Mouse (Mus musculus): ENCODE data around the gene 4933414I15Rik.

GRCm38 (mm10) chr11:50943506-50943905 is at the start of gene 4933414I15Rik:
- TF ChIP-seq EP300 (IDR thresholded peaks at IDR 0.05) (no peak), CTCF (IDR thresholded peaks at IDR 0.05) (no peak)
